Mouse (Mus musculus) CH12.LX (cell line): Measurements from ENCODE around the gene Galnt17. TPM values are rescaled to one million over a fixed set of nuclear protein-coding genes. Genes with fewer than 3 reads are reported as not detected.

Experiments
- DNase-seq: peaks from one replicate; pipeline ENCODE4 v3.0.0-alpha.2; 2013; ENCODE audit errors: extremely low read depth
- H3K27ac ChIP-seq: 2 replicates; pipeline ENCODE4 v1.5.1; 2012; ENCODE audit warnings: low read depth, mild to moderate bottlenecking, control low read depth, moderate library complexity; ENCODE audit not compliant: insufficient read depth
- H3K27me3 ChIP-seq: replicated peaks from 2 replicates; pipeline ENCODE3; 2012; ENCODE audit warnings: inconsistent platforms
- H3K36me3 ChIP-seq, 2 experiments: replicated peaks in 1 of 2; 2 replicates each; pipeline versions ENCODE3 to v1.6.1; 2012; ENCODE audit warnings: inconsistent platforms in 1 of 2, low read length in 1 of 2, mild to moderate bottlenecking in 1 of 2, mixed read lengths in 1 of 2, moderate library complexity in 1 of 2; ENCODE audit not compliant: control insufficient read depth in 1 of 2, insufficient read depth in 1 of 2
- H3K4me1 ChIP-seq, 2 experiments: 2 replicates each; pipeline ENCODE4 v1.6.1; 2012; ENCODE audit warnings: inconsistent platforms in 1 of 2, moderate library complexity in 1 of 2; ENCODE audit not compliant: insufficient read depth in 2 of 2, control insufficient read depth in 1 of 2
- H3K4me2 ChIP-seq: 2 replicates; pipeline ENCODE4 v1.6.1; 2012; ENCODE audit warnings: low read depth, mild to moderate bottlenecking, control low read depth; ENCODE audit not compliant: poor library complexity, insufficient read depth, severe bottlenecking
- H3K4me3 ChIP-seq, 3 experiments: fragments of 150-350 bp in 1 of 3; sonication (generic) in 1 of 3; replicated peaks in 1 of 3; 2 replicates each; pipeline versions ENCODE3 to v1.5.1; 2011 to 2012; ENCODE audit warnings: low read depth in 2 of 3, low read length in 2 of 3, mild to moderate bottlenecking in 2 of 3, moderate library complexity in 2 of 3, control low read depth in 1 of 3, improper control_type of control experiment in 1 of 3, inconsistent platforms in 1 of 3, mixed read lengths in 1 of 3; ENCODE audit not compliant: poor library complexity in 1 of 3
- H3K79me2 ChIP-seq: replicated peaks from 2 replicates; pipeline ENCODE4 v1.6.1; 2012; ENCODE audit warnings: mild to moderate bottlenecking, moderate library complexity; ENCODE audit not compliant: control insufficient read depth, poor library complexity, insufficient read depth, severe bottlenecking; ENCODE audit errors: extremely low read depth
- H3K9ac ChIP-seq: 2 replicates; pipeline ENCODE4 v1.6.1; 2012; ENCODE audit warnings: low read depth, mild to moderate bottlenecking, control low read depth, moderate library complexity; ENCODE audit not compliant: insufficient read depth
- H3K9me3 ChIP-seq: replicated peaks from 2 replicates; pipeline ENCODE3; 2012; ENCODE audit warnings: low read length, inconsistent platforms, mixed read lengths
- BHLHE40 ChIP-seq: IDR thresholded peaks from 2 replicates; pipeline ENCODE4 v1.6.1; 2011; ENCODE audit warnings: mild to moderate bottlenecking, low read depth, low read length, improper control_type of control experiment
- CHD1 ChIP-seq: IDR thresholded peaks from 2 replicates; pipeline ENCODE4 v1.6.1; 2012; ENCODE audit warnings: low read depth, low read length, improper control_type of control experiment, inconsistent platforms
- CHD2 ChIP-seq: IDR thresholded peaks from 2 replicates; pipeline ENCODE4 v1.6.1; 2011; ENCODE audit warnings: low read length, improper control_type of control experiment
- CTCF ChIP-seq, 2 experiments: IDR thresholded peaks in 1 of 2; conservative IDR thresholded peaks in 1 of 2; 2 replicates each; pipeline ENCODE4 v1.5.1; 2011 to 2012; ENCODE audit warnings: low read depth in 2 of 2, low read length in 2 of 2, improper control_type of control experiment in 1 of 2, inconsistent platforms in 1 of 2, mild to moderate bottlenecking in 1 of 2, moderate library complexity in 1 of 2
- ELF1 ChIP-seq: IDR thresholded peaks from 2 replicates; pipeline ENCODE4 v1.6.1; 2014; ENCODE audit warnings: low read depth, mild to moderate bottlenecking, inconsistent platforms, low read length, improper control_type of control experiment
- ETS1 ChIP-seq: conservative IDR thresholded peaks from 2 replicates; pipeline ENCODE4 v1.6.1; 2012; ENCODE audit warnings: low read depth, mild to moderate bottlenecking, inconsistent platforms, low read length, improper control_type of control experiment, moderate library complexity
- HCFC1 ChIP-seq: IDR thresholded peaks from 2 replicates; pipeline ENCODE4 v1.6.1; 2012; ENCODE audit warnings: low read depth, mild to moderate bottlenecking, inconsistent platforms, low read length, improper control_type of control experiment
- KAT2A ChIP-seq: IDR thresholded peaks from 2 replicates; pipeline ENCODE4 v1.6.1; 2012; ENCODE audit warnings: low read length, improper control_type of control experiment, inconsistent platforms; ENCODE audit not compliant: insufficient replicate concordance
- MAZ ChIP-seq: IDR thresholded peaks from 2 replicates; pipeline ENCODE4 v1.6.1; 2012; ENCODE audit warnings: low read depth, mild to moderate bottlenecking, inconsistent platforms, low read length, improper control_type of control experiment, moderate library complexity
- MEF2A ChIP-seq: IDR thresholded peaks from 2 replicates; pipeline ENCODE4 v1.6.1; 2014; ENCODE audit warnings: low read depth, mild to moderate bottlenecking, inconsistent platforms, low read length, improper control_type of control experiment, borderline replicate concordance
- MXI1 ChIP-seq: IDR thresholded peaks from 2 replicates; pipeline ENCODE4 v1.6.1; 2011; ENCODE audit warnings: mild to moderate bottlenecking, low read depth, low read length, improper control_type of control experiment
- MYC ChIP-seq: IDR thresholded peaks from 2 replicates; pipeline ENCODE4 v1.6.1; 2011; ENCODE audit warnings: low read depth, mild to moderate bottlenecking, improper control_type of control experiment, low read length
- PAX5 ChIP-seq: IDR thresholded peaks from 2 replicates; pipeline ENCODE4 v1.6.1; 2012; ENCODE audit warnings: low read length, inconsistent platforms, mixed read lengths
- POLR2A ChIP-seq: IDR thresholded peaks from 2 replicates; pipeline ENCODE4 v1.6.1; 2011; ENCODE audit warnings: low read depth, mild to moderate bottlenecking, improper control_type of control experiment, low read length
- POLR2AphosphoS2 ChIP-seq: IDR thresholded peaks from 2 replicates; pipeline ENCODE4 v1.6.1; 2011; ENCODE audit warnings: low read depth, low read length, improper control_type of control experiment
- RAD21 ChIP-seq: IDR thresholded peaks from 2 replicates; pipeline ENCODE4 v1.6.1; 2011; ENCODE audit warnings: low read depth, mild to moderate bottlenecking, low read length, improper control_type of control experiment, moderate library complexity
- RCOR1 ChIP-seq: conservative IDR thresholded peaks from 2 replicates; pipeline ENCODE4 v1.6.1; 2012; ENCODE audit warnings: low read depth, mild to moderate bottlenecking, inconsistent platforms, low read length, improper control_type of control experiment
- SIN3A ChIP-seq: IDR thresholded peaks from 2 replicates; pipeline ENCODE4 v1.6.1; 2012; ENCODE audit warnings: low read length, improper control_type of control experiment, inconsistent platforms
- SMC3 ChIP-seq: IDR thresholded peaks from 2 replicates; pipeline ENCODE4 v1.6.1; 2011; ENCODE audit warnings: low read depth, low read length, improper control_type of control experiment
- TBP ChIP-seq: conservative IDR thresholded peaks from 2 replicates; pipeline ENCODE4 v1.6.1; 2011; ENCODE audit warnings: low read depth, low read length, improper control_type of control experiment
- TCF12 ChIP-seq: IDR thresholded peaks from 2 replicates; pipeline ENCODE4 v1.6.1; 2014; ENCODE audit warnings: low read depth, mild to moderate bottlenecking, inconsistent platforms, low read length, improper control_type of control experiment
- UBTF ChIP-seq: IDR thresholded peaks from 2 replicates; pipeline ENCODE4 v1.6.1; 2012; ENCODE audit warnings: low read depth, mild to moderate bottlenecking, inconsistent platforms, low read length, improper control_type of control experiment, moderate library complexity
- USF1 ChIP-seq: IDR thresholded peaks from 2 replicates; pipeline ENCODE4 v1.6.1; 2014; ENCODE audit warnings: low read depth, mild to moderate bottlenecking, inconsistent platforms, low read length, improper control_type of control experiment
- USF2 ChIP-seq: conservative IDR thresholded peaks from 2 replicates; pipeline ENCODE4 v1.6.1; 2011; ENCODE audit warnings: low read depth, low read length, improper control_type of control experiment
- ZC3H11A ChIP-seq: IDR thresholded peaks from 2 replicates; pipeline ENCODE4 v1.6.1; 2012; ENCODE audit warnings: low read depth, mild to moderate bottlenecking, inconsistent platforms, low read length, improper control_type of control experiment
- ZKSCAN1 ChIP-seq: IDR thresholded peaks from 2 replicates; pipeline ENCODE4 v1.6.1; 2012; ENCODE audit warnings: low read depth, inconsistent platforms, low read length, improper control_type of control experiment, borderline replicate concordance
- ZMIZ1 ChIP-seq: IDR thresholded peaks from 2 replicates; pipeline ENCODE4 v1.6.1; 2012; ENCODE audit warnings: low read depth, mild to moderate bottlenecking, inconsistent platforms, low read length, improper control_type of control experiment
- dilution Hi-C: fragments of 300-500 bp; cut with MboI; formaldehyde crosslinking; loops from 2 replicates; pipeline ENCODE4 v1.14.3; 2020; ENCODE audit warnings: low sequenced_read_pairs; ENCODE audit not compliant: extremely low pct_unique_long_range_greater_than_20kb, extremely low pct_ligation_motif_present
- in situ Hi-C: fragments of 300-500 bp; cut with MboI; formaldehyde crosslinking; loops from 3 replicates; pipeline ENCODE4 v1.14.3; 2019; ENCODE audit warnings: low sequenced_read_pairs, low pct_ligation_motif_present, low pct_unique_long_range_greater_than_20kb, mixed read lengths
- polyA plus RNA-seq: library from polyadenylated mRNA; unstranded; fragments of >175 nt; gene quantifications from 2 replicates; pipeline ENCODE4 v1.2.1, GENCODE M21; 2012; ENCODE audit warnings: low read depth; ENCODE audit not compliant: insufficient read length
- total RNA-seq, 2 experiments: library from RNA; depleted of rRNA; stranded (reverse); fragments of 300-350 nt in 1 of 2; fragments of >200 nt in 1 of 2; gene quantifications; 2 replicates each; pipeline ENCODE4 v1.2.3; 2012 to 2014

Galnt17 gene
- total and polyA plus RNA-seq, 3 experiments: 0.09 TPM; not detected in 2

- in situ Hi-C loops: no loop called here
- DNase-seq: no peak
- no peaks in the 10 kb centered on the region for H3K79me2 ChIP-seq
- dilution Hi-C loops: no loop called here
- no peaks in the 10 kb centered on the region for H3K27me3 ChIP-seq
- no peak overlapping the region for H3K4me2 ChIP-seq
- no peak overlapping the region for H3K9ac ChIP-seq
- H3K36me3 ChIP-seq: no peaks in the 10 kb centered on the region
- H3K27ac ChIP-seq: no peak overlapping the region
- H3K9me3 ChIP-seq: peaks cover 79% of the 10 kb centered on the region
- H3K4me3 ChIP-seq: no peak overlapping the region
- no peaks in the 10 kb centered on the region for H3K4me1 ChIP-seq
- TF ChIP-seq CHD1 (no peak), MYC (no peak), POLR2A (no peak), ETS1 (no peak), MEF2A (no peak), RAD21 (no peak), SIN3A (no peak), CTCF (conservative IDR thresholded peaks at IDR 0.05 in 1 of 2, IDR thresholded peaks at IDR 0.05 in 1 of 2; ENCODE audit: low read depth in 2 of 2, low read length in 2 of 2) (no peak), MAZ (no peak), RCOR1 (no peak), PAX5 (no peak), TCF12 (no peak), TBP (no peak), HCFC1 (no peak), CHD2 (no peak)
These were observed 218.4 kb downstream of the Galnt17 start for GRCm38 (mm10) chr5:131089876-131090275.

- Histone ChIP-seq H3K27me3 (no peaks in the 10 kb centered on the region), H3K27ac (no peak overlapping the region), H3K9ac (no peak overlapping the region), H3K4me1 (no peaks in the 10 kb centered on the region), H3K36me3 (no peaks in the 10 kb centered on the region), H3K4me3 (no peak overlapping the region), H3K79me2 (no peaks in the 10 kb centered on the region), H3K9me3 (peaks cover 77% of the 10 kb centered on the region), H3K4me2 (no peak overlapping the region)
- no peak for DNase-seq
- TF ChIP-seq ZMIZ1 (no peak), USF2 (no peak), SMC3 (no peak), HCFC1 (no peak), ZC3H11A (no peak), ZKSCAN1 (no peak), UBTF (no peak), KAT2A (no peak), MEF2A (no peak), PAX5 (no peak), USF1 (no peak), POLR2AphosphoS2 (no peak), MXI1 (no peak), SIN3A (no peak), BHLHE40 (no peak), CHD1 (no peak), RCOR1 (no peak), ELF1 (no peak), ETS1 (no peak)
- dilution Hi-C loops (no loop called here), in situ Hi-C loops (no loop called here)
These were observed 219.4 kb downstream of the Galnt17 start for GRCm38 (mm10) chr5:131088866-131089265.
